Mouse (Mus musculus): ENCODE results near the gene 4930415O20Rik. TPM values are rescaled to one million over a fixed set of nuclear protein-coding genes. Genes with fewer than 3 reads are reported as not detected.

Gene 4930415O20Rik
- 0.73 and 1.0 TPM in 2 replicates for polyA plus RNA-seq (2014; fragmentation: Nextera tagmentation; extraction: Ambion mirVana)

DNA sequence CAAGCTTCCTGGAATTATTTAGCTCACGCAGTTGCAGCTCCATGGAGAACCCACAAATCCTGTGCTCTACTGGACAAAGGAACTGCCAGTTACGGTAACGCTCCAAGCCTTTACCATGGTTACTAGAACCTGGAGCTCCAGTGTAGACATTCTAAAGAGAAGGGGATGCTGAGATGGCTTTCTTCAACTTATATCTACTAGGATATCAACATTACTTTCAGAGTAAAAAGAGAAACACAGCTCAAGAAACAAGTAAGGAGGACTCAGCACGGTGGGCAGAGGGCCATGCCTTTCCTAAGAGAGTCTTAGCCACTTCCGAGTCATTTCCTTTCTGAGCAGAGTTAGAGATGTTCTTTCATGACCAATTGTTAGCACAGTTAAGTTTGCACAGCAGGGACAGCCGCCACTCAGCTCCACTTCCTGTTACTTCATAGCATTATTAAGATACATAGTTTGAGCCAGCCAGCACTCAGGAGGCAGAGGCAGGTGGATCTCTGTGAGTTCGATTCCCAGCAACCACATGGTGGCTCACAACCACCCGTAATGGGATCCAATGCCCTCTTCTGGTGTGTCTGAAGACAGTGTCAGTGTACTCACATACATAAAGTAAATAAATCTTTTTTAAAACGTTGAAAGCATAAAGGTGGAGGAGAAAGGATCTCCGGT is at the start of gene 4930415O20Rik, which contains the start of gene Ccnt1:
4930415O20Rik (plus strand) TSS at position 132 of the 666 bp plus-strand sequence.
Ccnt1 (minus strand) TSS at position 51 of the 666 bp plus-strand sequence.
- 77% methylated on average over 10 of the region's 10 CpGs for WGBS (ENCODE audit: insufficient replicate concordance)
- Histone ChIP-seq H3K4me3 (ENCODE audit: low read depth, low read length) (no peak within 1 kb of the TSS), H3K36me3 (ENCODE audit: control insufficient read depth, insufficient read depth, low read length) (no peaks in the 10 kb centered on the region), H3K4me2 (no peak within 1 kb of the TSS), H3K9ac (ENCODE audit: low read depth, low read length) (no peak within 1 kb of the TSS), H3K4me1 (ENCODE audit: control insufficient read depth, insufficient read depth, low read length) (peaks cover 10% of the 10 kb centered on the region), H3K27me3 (ENCODE audit: control insufficient read depth, insufficient read depth, low read length) (no peaks in the 10 kb centered on the region), H3K27ac (ENCODE audit: low read depth, low read length) (no peak within 1 kb of the TSS), H3K9me3 (replicated peaks; ENCODE audit: control insufficient read depth, low read length) (no peaks in the 10 kb centered on the region)
- ATAC-seq (replicated peaks; ENCODE audit: insufficient number of reproducible peaks, low FRiP score, low TSS enrichment): no peak

DNA sequence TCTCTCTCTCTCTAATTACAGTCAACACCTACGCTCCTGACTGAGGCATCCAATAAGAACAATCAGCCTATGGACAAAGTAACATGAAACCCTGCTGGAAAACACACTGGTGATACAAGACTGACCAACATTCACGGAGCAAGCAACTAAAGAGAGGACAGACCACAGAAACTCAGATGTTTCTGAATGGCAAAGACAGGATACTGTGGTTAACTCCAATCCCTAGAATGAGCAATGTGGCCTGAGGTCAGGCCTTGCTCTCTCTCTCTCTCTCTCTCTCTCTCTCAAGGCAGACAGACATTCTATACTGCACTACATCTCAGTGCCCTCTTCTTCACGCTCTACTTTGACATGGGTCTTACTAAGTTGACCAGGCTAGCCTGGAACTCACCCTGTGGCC is 49.6 kb upstream of the 4930415O20Rik start:
- H3K4me1 ChIP-seq (ENCODE audit: control insufficient read depth, insufficient read depth, low read length): no peaks in the 10 kb centered on the region
- no peaks in the 10 kb centered on the region for H3K27me3 ChIP-seq (ENCODE audit: control insufficient read depth, insufficient read depth, low read length)
- no peak overlapping the region for H3K27ac ChIP-seq (ENCODE audit: low read depth, low read length)
- no peaks in the 10 kb centered on the region for H3K9me3 ChIP-seq (replicated peaks; ENCODE audit: control insufficient read depth, low read length)
- H3K4me2 ChIP-seq: no peak overlapping the region
- peaks cover 38% of the 10 kb centered on the region for H3K36me3 ChIP-seq (ENCODE audit: control insufficient read depth, insufficient read depth, low read length)
- WGBS (ENCODE audit: insufficient replicate concordance): 98% methylated on average over 3 of the region's 3 CpGs
- ATAC-seq (replicated peaks; ENCODE audit: insufficient number of reproducible peaks, low FRiP score, low TSS enrichment): no peak
- no peak overlapping the region for H3K4me3 ChIP-seq (ENCODE audit: low read depth, low read length)
- no peak overlapping the region for H3K9ac ChIP-seq (ENCODE audit: low read depth, low read length)

DNA sequence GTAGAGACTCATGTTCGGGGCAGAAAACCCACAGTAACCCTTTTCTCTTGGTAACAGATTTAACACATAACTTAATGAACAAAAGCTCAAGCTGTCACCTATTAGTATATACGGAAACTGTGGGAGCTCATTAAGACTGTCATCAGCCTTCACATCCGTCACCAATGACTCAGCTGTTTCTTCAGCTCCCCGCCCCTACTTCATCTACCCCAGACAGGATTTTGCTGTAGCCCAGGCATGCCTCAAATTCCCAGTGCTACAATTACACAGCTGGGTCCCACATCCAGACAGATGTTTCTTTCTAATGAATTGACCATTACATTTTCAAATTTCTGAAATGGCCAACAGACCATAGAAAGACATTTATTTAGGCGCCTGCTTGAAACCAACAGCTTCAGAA is 44.7 kb upstream of the 4930415O20Rik start:
- ATAC-seq (replicated peaks; ENCODE audit: insufficient number of reproducible peaks, low FRiP score, low TSS enrichment): no peak
- H3K4me1 ChIP-seq (ENCODE audit: control insufficient read depth, insufficient read depth, low read length): no peaks in the 10 kb centered on the region
- no peak overlapping the region for H3K9ac ChIP-seq (ENCODE audit: low read depth, low read length)
- H3K4me2 ChIP-seq: no peak overlapping the region
- no peak overlapping the region for H3K27ac ChIP-seq (ENCODE audit: low read depth, low read length)
- H3K4me3 ChIP-seq (ENCODE audit: low read depth, low read length): no peak overlapping the region
- no peaks in the 10 kb centered on the region for H3K9me3 ChIP-seq (replicated peaks; ENCODE audit: control insufficient read depth, low read length)
- no peaks in the 10 kb centered on the region for H3K27me3 ChIP-seq (ENCODE audit: control insufficient read depth, insufficient read depth, low read length)
- H3K36me3 ChIP-seq (ENCODE audit: control insufficient read depth, insufficient read depth, low read length): peaks cover 51% of the 10 kb centered on the region
- WGBS (ENCODE audit: insufficient replicate concordance): 59% methylated on average over 5 of the region's 5 CpGs

DNA sequence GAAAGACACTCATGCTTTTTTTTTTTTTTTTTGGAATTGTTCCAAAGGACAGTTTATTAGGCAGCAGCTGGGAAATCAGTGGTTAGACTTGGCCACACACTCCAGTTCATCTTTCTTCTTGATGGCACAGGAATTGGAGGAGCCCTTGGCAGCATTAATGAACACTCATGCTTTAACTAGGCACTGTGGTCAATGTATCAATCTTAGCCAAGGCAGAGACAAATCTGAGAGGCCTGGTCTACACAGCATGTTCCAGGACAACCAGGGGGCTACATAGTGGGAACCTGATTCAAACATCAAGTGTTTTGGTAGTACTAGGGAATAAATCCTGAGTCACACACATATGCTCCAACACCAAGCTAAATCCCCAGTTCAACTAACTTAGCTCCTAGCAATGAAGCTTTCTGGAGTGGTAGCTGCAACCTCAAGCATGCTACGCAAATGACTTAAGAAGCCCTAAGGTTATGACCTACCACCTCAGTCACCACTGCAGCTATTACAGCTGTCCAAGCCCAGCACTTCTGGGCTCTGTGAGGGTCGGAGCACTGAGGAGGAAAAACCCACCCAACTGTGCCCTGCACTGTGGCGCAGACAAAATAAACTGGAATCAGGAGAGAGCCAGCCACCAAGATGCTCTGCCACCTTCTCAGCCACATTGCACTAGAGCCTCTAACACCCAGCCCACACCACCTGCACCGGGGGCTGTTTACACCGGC is 43.6 kb upstream of the 4930415O20Rik start:
- Histone ChIP-seq H3K27ac (ENCODE audit: low read depth, low read length) (no peak overlapping the region), H3K4me2 (no peak overlapping the region), H3K9ac (ENCODE audit: low read depth, low read length) (no peak overlapping the region), H3K9me3 (replicated peaks; ENCODE audit: control insufficient read depth, low read length) (no peaks in the 10 kb centered on the region), H3K27me3 (ENCODE audit: control insufficient read depth, insufficient read depth, low read length) (no peaks in the 10 kb centered on the region), H3K4me1 (ENCODE audit: control insufficient read depth, insufficient read depth, low read length) (peaks cover under 1% of the 10 kb centered on the region; the same call in 1 of the 2 replicates), H3K36me3 (ENCODE audit: control insufficient read depth, insufficient read depth, low read length) (peaks cover 47% of the 10 kb centered on the region), H3K4me3 (ENCODE audit: low read depth, low read length) (no peak overlapping the region)
- no peak; the same call in 1 of the 2 replicates for ATAC-seq (replicated peaks; ENCODE audit: insufficient number of reproducible peaks, low FRiP score, low TSS enrichment)
- 97% methylated on average over 5 of the region's 5 CpGs for WGBS (ENCODE audit: insufficient replicate concordance)

DNA sequence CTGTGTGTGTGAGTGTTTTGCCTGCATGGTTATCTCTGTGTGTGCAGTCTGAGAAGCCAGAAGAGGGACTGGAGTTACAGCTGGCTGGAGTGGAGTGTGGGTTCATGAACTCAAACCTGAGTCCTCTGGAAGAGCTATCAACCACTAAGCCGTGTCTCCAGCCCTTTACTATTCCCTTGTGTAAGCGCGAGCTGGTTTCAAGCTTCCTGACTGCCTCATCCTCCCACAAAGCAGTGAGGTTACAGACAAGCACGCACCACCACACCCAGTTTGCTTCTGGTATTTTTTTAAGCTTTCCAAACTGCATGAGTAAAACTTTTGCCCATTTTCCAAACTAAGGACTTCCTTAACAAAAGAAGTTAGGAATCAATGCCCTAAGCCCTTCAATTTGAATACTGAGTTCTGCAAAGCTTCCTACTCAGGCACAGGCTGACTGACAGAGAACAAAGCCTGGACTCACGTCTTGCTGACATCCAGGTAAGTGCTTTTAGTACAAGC is 42.7 kb upstream of the 4930415O20Rik start:
- peaks cover 41% of the 10 kb centered on the region for H3K36me3 ChIP-seq (ENCODE audit: control insufficient read depth, insufficient read depth, low read length)
- 84% methylated on average over 5 of the region's 5 CpGs for WGBS (ENCODE audit: insufficient replicate concordance)

DNA sequence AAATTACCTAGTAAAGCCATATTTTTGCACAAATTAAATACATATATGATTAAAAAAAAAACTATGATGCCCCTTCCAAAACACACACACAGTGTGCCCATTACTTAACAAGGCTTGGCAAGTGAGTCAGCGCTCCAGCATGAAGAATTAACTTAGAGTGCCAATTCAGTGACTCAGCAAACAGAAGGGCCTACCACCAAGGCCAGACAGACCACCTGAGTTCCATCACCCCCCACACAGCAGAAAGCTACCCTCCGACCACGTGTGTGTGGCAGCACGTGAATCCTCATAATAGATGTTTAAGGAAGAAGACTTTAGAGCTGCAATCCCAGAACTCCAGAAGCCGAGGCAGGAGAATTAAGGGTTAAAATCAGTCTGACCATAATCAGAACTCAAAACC is 38.5 kb upstream of the 4930415O20Rik start:
- WGBS (ENCODE audit: insufficient replicate concordance): 40% methylated on average over 5 of the region's 5 CpGs
- Histone ChIP-seq H3K9ac (ENCODE audit: low read depth, low read length) (peak overlapping the region; percentile 90; the same call in 1 of the 2 replicates), H3K36me3 (ENCODE audit: control insufficient read depth, insufficient read depth, low read length) (peaks cover 24% of the 10 kb centered on the region), H3K27ac (ENCODE audit: low read depth, low read length) (no peak overlapping the region), H3K4me2 (peak overlapping the region; percentile 81), H3K4me3 (ENCODE audit: low read depth, low read length) (peak overlapping the region; percentile 65), H3K9me3 (replicated peaks; ENCODE audit: control insufficient read depth, low read length) (no peaks in the 10 kb centered on the region), H3K4me1 (ENCODE audit: control insufficient read depth, insufficient read depth, low read length) (peaks cover 6% of the 10 kb centered on the region; the same call in 1 of the 2 replicates), H3K27me3 (ENCODE audit: control insufficient read depth, insufficient read depth, low read length) (no peaks in the 10 kb centered on the region)
- no peak for ATAC-seq (replicated peaks; ENCODE audit: insufficient number of reproducible peaks, low FRiP score, low TSS enrichment)

More for the DNA sequence above, 42.7 kb upstream of the 4930415O20Rik start:
- no peak overlapping the region for H3K4me2 ChIP-seq
- H3K27ac ChIP-seq (ENCODE audit: low read depth, low read length): no peak overlapping the region
- H3K9me3 ChIP-seq (replicated peaks; ENCODE audit: control insufficient read depth, low read length): no peaks in the 10 kb centered on the region
- H3K9ac ChIP-seq (ENCODE audit: low read depth, low read length): no peak overlapping the region
- no peak for ATAC-seq (replicated peaks; ENCODE audit: insufficient number of reproducible peaks, low FRiP score, low TSS enrichment)
- H3K4me1 ChIP-seq (ENCODE audit: control insufficient read depth, insufficient read depth, low read length): peaks cover 6% of the 10 kb centered on the region; the same call in 1 of the 2 replicates
- no peaks in the 10 kb centered on the region for H3K27me3 ChIP-seq (ENCODE audit: control insufficient read depth, insufficient read depth, low read length)
- H3K4me3 ChIP-seq (ENCODE audit: low read depth, low read length): no peak overlapping the region

DNA sequence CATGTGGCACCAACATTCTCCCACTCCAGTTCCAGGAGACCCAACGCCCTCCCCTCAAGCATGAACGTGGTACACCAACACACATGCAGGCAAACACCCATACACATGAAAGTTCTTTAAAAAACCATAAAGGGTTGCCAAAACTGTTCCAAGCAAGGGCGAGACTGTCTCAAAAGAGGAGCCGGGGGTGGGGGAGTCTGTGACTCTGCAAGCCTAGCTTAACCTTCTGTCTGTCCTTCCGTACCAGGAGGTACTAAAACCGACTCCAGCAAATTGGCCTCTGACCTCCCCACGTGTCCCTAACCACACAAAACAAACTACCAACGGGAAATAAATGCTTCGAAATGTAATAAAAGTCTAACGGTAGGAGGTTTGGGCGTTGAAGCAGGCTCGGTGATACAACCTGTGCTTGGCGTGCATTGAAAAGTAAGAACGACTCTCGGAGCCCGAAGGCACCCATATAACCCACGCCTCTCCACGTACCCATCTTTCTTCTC is 37.7 kb upstream of the 4930415O20Rik start:
- Histone ChIP-seq H3K27me3 (ENCODE audit: control insufficient read depth, insufficient read depth, low read length) (no peaks in the 10 kb centered on the region), H3K4me1 (ENCODE audit: control insufficient read depth, insufficient read depth, low read length) (peaks cover 6% of the 10 kb centered on the region; the same call in 1 of the 2 replicates), H3K9me3 (replicated peaks; ENCODE audit: control insufficient read depth, low read length) (no peaks in the 10 kb centered on the region), H3K36me3 (ENCODE audit: control insufficient read depth, insufficient read depth, low read length) (peaks cover 16% of the 10 kb centered on the region), H3K4me3 (ENCODE audit: low read depth, low read length) (peak overlapping the region; percentile 65), H3K4me2 (peak overlapping the region; percentile 81), H3K9ac (ENCODE audit: low read depth, low read length) (peak overlapping the region; percentile 90), H3K27ac (ENCODE audit: low read depth, low read length) (no peak overlapping the region)
- under 1% methylated on average over 18 of the region's 18 CpGs for WGBS (ENCODE audit: insufficient replicate concordance)
- ATAC-seq (replicated peaks; ENCODE audit: insufficient number of reproducible peaks, low FRiP score, low TSS enrichment): no peak

DNA sequence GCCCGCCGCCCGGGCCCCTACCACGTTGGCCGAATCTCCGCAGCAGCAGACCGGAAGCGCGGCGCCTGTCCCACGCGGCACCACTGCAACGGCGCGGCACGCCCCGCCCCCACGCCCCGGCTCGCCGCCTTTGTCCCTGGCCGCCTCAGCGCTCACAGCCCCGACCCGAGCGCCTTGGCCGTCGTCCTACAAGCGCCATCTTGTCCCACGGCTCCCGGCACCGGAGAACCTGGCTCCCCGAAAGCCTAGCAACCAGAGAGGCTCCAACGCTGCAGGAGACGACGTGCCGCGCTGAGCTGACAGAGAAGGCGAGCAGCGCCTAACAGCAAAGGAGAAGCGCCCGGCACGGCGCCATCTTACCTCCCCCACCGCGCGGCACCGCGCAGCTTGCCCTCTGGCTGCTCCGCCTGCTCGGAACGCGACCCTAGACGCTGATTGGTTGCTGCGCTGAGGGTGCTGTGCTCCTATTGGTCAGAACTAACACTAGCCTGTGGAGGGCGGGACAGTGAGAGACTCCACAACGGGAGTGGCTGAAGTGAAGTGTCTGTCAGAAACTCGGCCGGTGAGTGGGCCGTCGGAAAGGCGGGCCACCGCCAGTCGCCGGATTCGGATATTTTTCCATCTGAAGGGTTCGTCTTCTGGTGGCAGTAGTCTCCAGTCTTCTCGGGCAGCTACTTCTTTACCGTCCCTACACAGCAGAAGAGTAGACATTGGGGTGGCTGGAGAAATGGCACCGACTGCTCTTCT is 36.8 kb upstream of the 4930415O20Rik start, which contains the start of gene Kansl2:
Kansl2 (minus strand) TSS at position 384 of the 747 bp plus-strand sequence.
- Histone ChIP-seq H3K4me1 (ENCODE audit: control insufficient read depth, insufficient read depth, low read length) (peaks cover 6% of the 10 kb centered on the region; the same call in 1 of the 2 replicates), H3K9me3 (replicated peaks; ENCODE audit: control insufficient read depth, low read length) (no peaks in the 10 kb centered on the region), H3K9ac (ENCODE audit: low read depth, low read length) (peak within 1 kb of the TSS; percentile 90), H3K36me3 (ENCODE audit: control insufficient read depth, insufficient read depth, low read length) (peaks cover 15% of the 10 kb centered on the region), H3K27me3 (ENCODE audit: control insufficient read depth, insufficient read depth, low read length) (no peaks in the 10 kb centered on the region), H3K4me2 (peak within 1 kb of the TSS; percentile 81), H3K27ac (ENCODE audit: low read depth, low read length) (peak within 1 kb of the TSS; percentile 97), H3K4me3 (ENCODE audit: low read depth, low read length) (peak within 1 kb of the TSS; percentile 65)
- under 1% methylated on average over 68 of the region's 70 CpGs for WGBS (ENCODE audit: insufficient replicate concordance)
- peak; percentile 100 for ATAC-seq (replicated peaks; ENCODE audit: insufficient number of reproducible peaks, low FRiP score, low TSS enrichment)
